Mouse (Mus musculus) lung, adult 2 months (tissue): ENCODE measurements around the gene AC131692.1.

Source experiments
- CTCF ChIP-seq: fragments of 200-500 bp; IDR thresholded peaks from 2 replicates; pipeline ENCODE4 v1.5.1; 2011; ENCODE audit warnings: mild to moderate bottlenecking, low read length, control low read depth; ENCODE audit not compliant: insufficient read depth
- POLR2A ChIP-seq: fragments of 200-500 bp; IDR thresholded peaks from 2 replicates; pipeline ENCODE4 v1.6.1; 2011; ENCODE audit warnings: low read depth, mild to moderate bottlenecking, control low read depth, low read length, borderline replicate concordance; ENCODE audit errors: extremely low read depth

DNA sequence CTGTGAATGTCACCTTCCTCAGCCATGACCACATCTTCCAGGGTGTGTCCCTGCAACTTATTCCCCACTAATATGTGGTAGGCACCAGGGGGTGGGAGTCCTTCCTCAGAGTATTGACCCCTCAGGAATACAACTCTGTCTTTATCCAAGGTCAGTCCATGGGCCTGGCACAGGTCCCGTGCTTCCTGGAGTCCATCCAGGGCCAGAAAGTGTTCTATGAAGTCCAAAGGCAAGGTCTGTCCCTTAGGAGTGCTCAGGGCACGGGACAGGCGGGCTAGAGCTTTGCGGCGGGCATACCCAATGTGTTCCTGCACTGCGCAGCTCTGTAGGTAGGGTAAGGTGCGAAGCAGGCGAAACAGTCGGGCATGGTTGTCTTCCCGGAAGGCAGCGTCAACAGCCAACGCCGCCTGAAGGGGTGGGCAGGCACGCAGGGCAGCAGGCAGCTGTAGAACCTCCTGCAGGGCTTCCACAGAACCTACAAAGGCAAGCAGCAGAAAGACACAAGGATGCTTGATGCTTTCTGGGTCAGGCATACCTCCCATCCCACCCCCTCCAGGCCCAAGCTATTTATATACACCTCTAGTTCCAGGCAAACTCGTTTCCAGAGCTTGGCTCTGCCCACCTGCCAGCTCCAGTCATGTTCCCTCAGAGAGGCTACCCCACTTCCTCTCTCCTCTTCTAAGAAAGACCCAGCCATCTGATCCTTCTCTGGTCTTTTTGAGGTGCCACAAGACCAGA is 22.1 kb downstream of the AC131692.1 start:
- TF ChIP-seq POLR2A, result no peak
- no peak for TF ChIP-seq CTCF
